Mouse (Mus musculus) myocyte (in vitro differentiated cells): Measurements from ENCODE around the gene Tex38. TPM values are rescaled to one million over a fixed set of nuclear protein-coding genes. Genes with fewer than 3 reads are reported as not detected.
A peak's percentile ranks its signal among the peaks of the same experiment; 100 is the strongest.

Source experiments
- H3K27me3 ChIP-seq: one replicate; pipeline ENCODE4 v1.6.1; 2011; ENCODE audit not compliant: control insufficient read depth, insufficient read depth, insufficient read length
- H3K36me3 ChIP-seq: one replicate; pipeline ENCODE4 v1.6.1; 2011; ENCODE audit not compliant: control insufficient read depth, insufficient read depth
- H3K4me2 ChIP-seq: one replicate; pipeline ENCODE4 v1.6.1; 2011; ENCODE audit warnings: low read depth, control low read depth
- H3K4me3 ChIP-seq: one replicate; pipeline ENCODE4 v1.5.1; 2011; ENCODE audit warnings: mild to moderate bottlenecking, control low read depth, moderate library complexity
- H3K79me2 ChIP-seq: one replicate; pipeline ENCODE4 v1.6.1; 2011; ENCODE audit not compliant: control insufficient read depth, insufficient read depth
- H3ac ChIP-seq: one replicate; pipeline ENCODE4 v1.6.1; 2011; ENCODE audit not compliant: control insufficient read depth, insufficient read length
- CEBPB ChIP-seq: IDR thresholded peaks from 2 replicates; pipeline ENCODE4 v1.6.1; 2011; ENCODE audit warnings: mild to moderate bottlenecking, moderate library complexity; ENCODE audit not compliant: poor library complexity, insufficient read depth, severe bottlenecking
- E2F4 ChIP-seq: IDR thresholded peaks from one replicate; pipeline ENCODE4 v1.6.1; 2011; ENCODE audit warnings: mild to moderate bottlenecking, control low read depth, moderate library complexity; ENCODE audit not compliant: insufficient read depth
- MAX ChIP-seq: IDR thresholded peaks from one replicate; pipeline ENCODE4 v1.6.1; 2011; ENCODE audit warnings: low read depth, mild to moderate bottlenecking, control low read depth
- MYOD1 ChIP-seq, 3 experiments: IDR thresholded peaks; one replicate each; pipeline ENCODE4 v1.6.1; 2011; ENCODE audit warnings: control low read depth in 2 of 3, low read depth in 2 of 3, mild to moderate bottlenecking in 2 of 3, moderate library complexity in 1 of 3; ENCODE audit not compliant: insufficient read length in 2 of 3, control insufficient read depth in 1 of 3
- MYOG ChIP-seq, 3 experiments: IDR thresholded peaks; one replicate each; pipeline ENCODE4 v1.6.1; 2011; ENCODE audit warnings: control low read depth in 2 of 3, low read depth in 2 of 3, mild to moderate bottlenecking in 2 of 3; ENCODE audit not compliant: insufficient read length in 2 of 3, control insufficient read depth in 1 of 3, insufficient read depth in 1 of 3
- POLR2A ChIP-seq: IDR thresholded peaks from one replicate; pipeline ENCODE4 v1.6.1; 2011; ENCODE audit warnings: low read depth, mild to moderate bottlenecking, control low read depth, moderate library complexity; ENCODE audit not compliant: insufficient read length
- POLR2AphosphoS2 ChIP-seq: IDR thresholded peaks from one replicate; pipeline ENCODE4 v1.6.1; 2011; ENCODE audit warnings: low read depth, control low read depth; ENCODE audit not compliant: insufficient read length
- REST ChIP-seq: IDR thresholded peaks from one replicate; pipeline ENCODE4 v1.6.1; 2011; ENCODE audit warnings: mild to moderate bottlenecking, control low read depth, moderate library complexity; ENCODE audit not compliant: insufficient read depth, insufficient read length
- SRF ChIP-seq: IDR thresholded peaks from one replicate; pipeline ENCODE4 v1.6.1; 2011; ENCODE audit warnings: low read depth; ENCODE audit not compliant: control insufficient read depth, insufficient read length
- TCF12 ChIP-seq: IDR thresholded peaks from one replicate; pipeline ENCODE4 v1.6.1; 2011; ENCODE audit warnings: mild to moderate bottlenecking, control low read depth; ENCODE audit not compliant: poor library complexity, insufficient read depth, severe bottlenecking
- TCF3 ChIP-seq: IDR thresholded peaks from one replicate; pipeline ENCODE4 v1.6.1; 2011; ENCODE audit warnings: low read depth, control low read depth; ENCODE audit not compliant: insufficient read length
- USF1 ChIP-seq: IDR thresholded peaks from one replicate; pipeline ENCODE4 v1.6.1; 2011; ENCODE audit warnings: low read depth, mild to moderate bottlenecking, control low read depth, moderate library complexity
- polyA plus RNA-seq: library from polyadenylated mRNA; unstranded; fragments of >200 nt; fragmentation: generic; extraction: Trizol; gene quantifications from one replicate; pipeline ENCODE4 v1.2.1, GENCODE M21; 2012; ENCODE audit warnings: missing spikeins

The Tex38 gene
- polyA plus RNA-seq, 1 experiment, result not detected

DNA sequence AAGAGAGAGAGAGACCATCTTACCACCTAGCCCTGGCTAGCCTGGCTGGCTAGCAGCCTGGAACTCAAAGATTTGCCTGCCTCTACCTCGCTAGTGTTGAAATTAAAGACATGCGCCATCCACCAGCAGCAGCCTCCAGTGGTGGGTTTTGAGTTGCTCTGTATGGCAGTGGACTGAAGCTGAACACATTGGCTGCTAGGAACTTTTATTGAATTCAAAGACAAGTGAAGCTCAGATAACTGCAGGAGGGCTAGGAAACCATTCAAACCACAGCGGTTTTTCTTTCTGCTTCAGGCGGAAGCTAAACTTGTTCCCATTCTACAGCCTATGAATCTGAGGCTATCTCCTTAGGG lies 46.7 kb upstream of the Tex38 start:
- H3K79me2 ChIP-seq, result peaks cover 13% of the 10 kb centered on the region
- H3K36me3 ChIP-seq, result peaks cover 10% of the 10 kb centered on the region
- peak overlapping the region; percentile 91 for H3K4me2 ChIP-seq
- H3ac ChIP-seq, result peak overlapping the region; percentile 53
- peak overlapping the region; percentile 53 for H3K4me3 ChIP-seq
- TF ChIP-seq E2F4 (no peak), USF1 (no peak), MYOG (IDR thresholded peaks at IDR 0.05; ENCODE audit: control insufficient read depth in 1 of 3, insufficient read depth in 1 of 3, insufficient read length in 2 of 3, low read depth in 2 of 3) (no peak), REST (no peak), POLR2AphosphoS2 (no peak), CEBPB (no peak), MAX (no peak), MYOD1 (IDR thresholded peaks at IDR 0.05; ENCODE audit: control insufficient read depth in 1 of 3, insufficient read length in 2 of 3, low read depth in 2 of 3) (no peak), POLR2A (no peak), SRF (no peak), TCF12 (no peak), TCF3 (no peak)
- H3K27me3 ChIP-seq, result no peaks in the 10 kb centered on the region

DNA sequence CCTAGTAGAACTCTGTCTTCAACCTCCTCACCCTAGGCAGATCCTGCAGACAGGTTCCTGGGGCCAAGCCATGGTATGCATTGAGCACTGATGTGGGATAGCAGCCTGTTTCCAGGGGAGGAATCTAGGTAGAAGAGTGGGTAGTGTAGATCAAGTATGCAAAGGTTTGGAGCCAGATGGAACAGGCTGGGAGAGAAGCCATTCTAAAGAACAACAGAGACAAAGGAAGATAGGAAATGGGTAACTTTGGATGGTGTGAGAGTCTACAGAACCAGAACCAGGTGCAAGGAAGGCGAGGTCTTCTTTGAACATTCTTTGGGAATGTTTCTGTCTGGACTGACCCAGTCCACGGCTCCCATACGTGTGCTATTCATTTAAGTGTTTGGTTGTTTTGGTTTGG lies 46.2 kb upstream of the Tex38 start:
- peak overlapping the region; percentile 53 for H3K4me3 ChIP-seq
- H3K27me3 ChIP-seq, result no peaks in the 10 kb centered on the region
- peaks cover 13% of the 10 kb centered on the region for H3K79me2 ChIP-seq
- TF ChIP-seq REST (no peak), CEBPB (no peak), MYOG (IDR thresholded peaks at IDR 0.05; ENCODE audit: control insufficient read depth in 1 of 3, insufficient read depth in 1 of 3, insufficient read length in 2 of 3, low read depth in 2 of 3) (no peak), POLR2A (no peak), TCF12 (no peak), USF1 (no peak), TCF3 (no peak)
- no peak overlapping the region for H3ac ChIP-seq
- peaks cover 6% of the 10 kb centered on the region for H3K36me3 ChIP-seq
- H3K4me2 ChIP-seq, result peak overlapping the region; percentile 91

DNA sequence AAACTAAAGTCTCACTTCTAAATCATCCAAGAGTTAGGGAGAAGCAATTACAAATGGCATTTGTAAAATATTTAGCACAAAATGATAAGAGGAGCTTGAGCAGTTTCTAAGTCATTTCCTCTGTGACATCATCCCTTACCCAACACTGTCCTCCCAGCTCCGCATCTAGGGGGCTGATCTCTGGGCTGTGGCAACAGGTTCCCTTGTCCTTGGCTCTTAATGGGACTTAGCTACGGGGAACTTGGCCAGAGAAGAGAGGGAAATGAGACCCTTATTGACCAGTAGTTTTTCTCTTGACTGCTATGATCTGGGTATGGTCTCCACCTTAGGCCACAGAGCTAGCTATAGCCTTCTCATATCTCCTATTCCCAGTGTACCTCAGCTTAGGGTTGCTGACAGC lies 44.5 kb upstream of the Tex38 start:
- Histone ChIP-seq H3ac (no peak overlapping the region), H3K4me3 (no peak overlapping the region), H3K36me3 (no peaks in the 10 kb centered on the region), H3K27me3 (no peaks in the 10 kb centered on the region), H3K4me2 (no peak overlapping the region), H3K79me2 (peaks cover 13% of the 10 kb centered on the region)
- no peak for TF ChIP-seq E2F4

DNA sequence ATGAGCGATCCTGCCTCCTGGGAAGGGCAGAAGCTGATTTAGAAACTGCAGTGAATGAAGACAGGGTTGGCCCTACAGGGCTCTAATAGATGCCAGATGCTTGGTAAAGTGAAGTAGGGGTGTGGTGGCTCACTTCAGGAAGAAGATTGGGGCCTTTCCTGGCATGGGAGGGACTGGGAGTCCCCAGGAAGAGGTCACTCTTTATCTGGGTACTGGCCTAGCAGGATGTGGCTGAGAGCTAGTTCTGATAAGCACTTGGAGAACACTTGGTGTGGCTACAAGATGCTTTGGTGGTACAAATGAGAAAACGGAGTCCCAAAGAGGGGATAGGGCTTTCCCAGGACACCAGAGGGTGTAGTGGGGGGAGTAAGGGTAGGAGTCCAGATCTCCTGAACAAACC lies 43.4 kb upstream of the Tex38 start:
- H3K36me3 ChIP-seq, result no peaks in the 10 kb centered on the region
- no peaks in the 10 kb centered on the region for H3K27me3 ChIP-seq
- no peak overlapping the region for H3K4me3 ChIP-seq
- TF ChIP-seq POLR2AphosphoS2, result no peak
- TF ChIP-seq USF1, result no peak
- TF ChIP-seq SRF, result no peak
- no peak for TF ChIP-seq MAX
- no peak for TF ChIP-seq TCF12
- TF ChIP-seq E2F4, result no peak
- TF ChIP-seq TCF3, result no peak
- no peak for TF ChIP-seq CEBPB
- TF ChIP-seq POLR2A, result no peak
- no peak for TF ChIP-seq MYOD1 (IDR thresholded peaks at IDR 0.05; ENCODE audit: control insufficient read depth in 1 of 3, insufficient read length in 2 of 3, low read depth in 2 of 3)
- no peak for TF ChIP-seq MYOG (IDR thresholded peaks at IDR 0.05; ENCODE audit: control insufficient read depth in 1 of 3, insufficient read depth in 1 of 3, insufficient read length in 2 of 3, low read depth in 2 of 3)
- no peak for TF ChIP-seq REST
- no peak overlapping the region for H3ac ChIP-seq
- H3K4me2 ChIP-seq, result no peak overlapping the region
- peaks cover 8% of the 10 kb centered on the region for H3K79me2 ChIP-seq

DNA sequence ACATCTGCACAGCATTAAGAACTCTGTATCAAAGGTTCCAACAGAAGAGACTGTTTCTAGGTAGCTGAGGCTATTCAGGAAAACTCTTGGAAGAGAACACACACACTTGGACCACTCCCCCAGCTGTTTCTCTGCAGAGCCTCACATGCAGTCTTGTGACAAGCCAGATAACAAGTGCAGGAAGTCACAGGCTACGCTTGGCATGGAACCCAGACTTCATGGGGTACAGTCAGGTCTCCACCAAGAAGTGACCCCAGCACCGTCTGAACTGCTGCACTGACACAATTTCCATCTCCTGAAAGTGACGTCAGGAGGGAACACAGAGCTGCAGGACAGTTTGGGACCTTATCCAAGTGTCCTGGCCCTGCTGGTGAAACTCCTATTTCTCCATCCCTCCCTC lies 41.1 kb upstream of the Tex38 start:
- no peaks in the 10 kb centered on the region for H3K79me2 ChIP-seq
- no peak overlapping the region for H3K4me3 ChIP-seq
- no peak overlapping the region for H3K4me2 ChIP-seq
- H3ac ChIP-seq, result no peak overlapping the region
- no peak for TF ChIP-seq USF1
- no peak for TF ChIP-seq REST
- TF ChIP-seq MAX, result no peak
- TF ChIP-seq TCF3, result no peak
- no peak for TF ChIP-seq MYOD1 (IDR thresholded peaks at IDR 0.05; ENCODE audit: control insufficient read depth in 1 of 3, insufficient read length in 2 of 3, low read depth in 2 of 3)
- H3K36me3 ChIP-seq, result no peaks in the 10 kb centered on the region
- H3K27me3 ChIP-seq, result no peaks in the 10 kb centered on the region
